Mouse (Mus musculus): ENCODE measurements around the gene Stxbp4.

Stxbp4 gene

GRCm38 (mm10) chr11:90464046-90464595 is 173.8 kb downstream of the Stxbp4 start:
- DNase-seq (ENCODE audit: low spot score in 2 of 2): no peak

GRCm38 (mm10) chr11:90460458-90460857 is 177.4 kb downstream of the Stxbp4 start:
- no peak for DNase-seq (ENCODE audit: low spot score in 2 of 2)

GRCm38 (mm10) chr11:90452134-90452533 is 185.8 kb downstream of the Stxbp4 start:
- no peak for DNase-seq (ENCODE audit: low spot score in 2 of 2)

GRCm38 (mm10) chr11:90451506-90451905 is 186.4 kb downstream of the Stxbp4 start:
- DNase-seq (ENCODE audit: low spot score in 2 of 2): no peak

GRCm38 (mm10) chr11:90442462-90442861 is 195.4 kb downstream of the Stxbp4 start:
- no peak for DNase-seq (ENCODE audit: low spot score in 2 of 2)

GRCm38 (mm10) chr11:90440851-90441250 is 197.0 kb downstream of the Stxbp4 start:
- no peak for DNase-seq (ENCODE audit: low spot score in 2 of 2)

- DNase-seq (ENCODE audit: low spot score in 2 of 2): no peak
Observed at GRCm38 (mm10) chr11:90438768-90439167, 199.1 kb downstream of the Stxbp4 start.
